Mouse (Mus musculus): ENCODE measurements around the gene Pfdn5.

DNA sequence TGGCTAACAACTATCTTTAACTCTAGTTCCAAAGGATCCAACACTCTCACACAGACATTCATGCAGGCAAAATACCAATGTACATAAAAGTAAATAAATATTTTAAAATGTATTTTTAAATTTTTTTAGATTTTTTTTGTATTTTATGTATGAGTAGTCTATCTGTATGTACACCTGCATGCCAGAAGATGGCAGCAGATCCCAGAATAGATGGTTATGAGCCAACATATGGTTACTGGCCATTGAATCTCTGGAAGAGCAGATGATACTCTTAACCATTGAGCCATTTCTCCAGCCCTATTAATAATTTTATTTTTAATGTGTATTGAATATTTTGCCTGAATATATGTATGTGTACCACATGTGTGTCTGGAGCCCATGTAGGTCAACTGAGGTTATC, 38.5 kb upstream of the Pfdn5 start:
- TF ChIP-seq CTCF (IDR thresholded peaks at IDR 0.05; ENCODE audit: extremely low read depth, insufficient read length, insufficient replicate concordance, low read depth, low read length) (no peak), POLR2A (IDR thresholded peaks at IDR 0.05; ENCODE audit: low read depth, low read length) (no peak)
